Mouse (Mus musculus) bone marrow, adult 2 months (tissue): ENCODE results near the gene Ahnak.

Experiments used
- CTCF ChIP-seq: fragments of 200-500 bp; IDR thresholded peaks from 2 replicates; pipeline ENCODE4 v1.5.1; 2011; ENCODE audit warnings: low read length, control low read depth; ENCODE audit not compliant: control insufficient read depth, insufficient read depth
- POLR2A ChIP-seq: fragments of 200-500 bp; IDR thresholded peaks from 2 replicates; pipeline ENCODE4 v1.6.1; 2011; ENCODE audit warnings: low read depth, mild to moderate bottlenecking, control low read depth, low read length, borderline replicate concordance; ENCODE audit not compliant: control insufficient read depth

- TF ChIP-seq CTCF (no peak), POLR2A (peak; percentile 59; the same call in 1 of the 2 replicates)
Measured at GRCm38 (mm10) chr19:8953135-8954039, 35.7 kb upstream of the Ahnak start, which contains the start of gene Tut1.
